Mouse (Mus musculus): ENCODE measurements at regions not wholly inside any gene's neighbourhood (a gene's known extent, or its start where the extent isn't known, plus 50 kb on each side); places are given as distances from the start of the nearest gene placed in this dataset.

- no peak for DNase-seq
Measured at GRCm38 (mm10) chr16:50766055-50766770, 175.3 kb upstream of the Ccdc54 start.

GRCm38 (mm10) chr16:50762096-50762495, 171.1 kb upstream of the Ccdc54 start:
- DNase-seq, result no peak

- no peak for DNase-seq
Measured at GRCm38 (mm10) chr16:50759979-50760378, 169.0 kb upstream of the Ccdc54 start.

DNA sequence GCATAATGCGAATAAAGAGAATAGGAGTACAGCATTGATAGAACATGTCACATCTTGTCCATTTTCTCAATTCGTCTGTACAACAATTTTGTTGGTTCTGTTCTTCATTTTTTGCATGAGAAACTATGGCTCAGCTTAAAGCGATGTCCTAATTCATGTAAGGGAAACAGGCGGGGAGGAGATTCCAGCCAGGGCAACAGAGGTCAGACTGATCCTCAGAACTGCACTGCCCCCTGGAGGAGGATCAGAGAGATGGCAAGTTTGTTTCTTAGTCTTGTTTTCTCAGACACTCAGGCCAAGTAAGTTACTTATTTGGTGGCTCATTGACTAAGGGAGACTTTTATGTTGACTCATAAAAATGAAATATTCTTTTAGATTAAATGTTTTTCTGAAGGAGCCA, 165.7 kb upstream of the Ccdc54 start:
- DNase-seq, result no peak

DNA sequence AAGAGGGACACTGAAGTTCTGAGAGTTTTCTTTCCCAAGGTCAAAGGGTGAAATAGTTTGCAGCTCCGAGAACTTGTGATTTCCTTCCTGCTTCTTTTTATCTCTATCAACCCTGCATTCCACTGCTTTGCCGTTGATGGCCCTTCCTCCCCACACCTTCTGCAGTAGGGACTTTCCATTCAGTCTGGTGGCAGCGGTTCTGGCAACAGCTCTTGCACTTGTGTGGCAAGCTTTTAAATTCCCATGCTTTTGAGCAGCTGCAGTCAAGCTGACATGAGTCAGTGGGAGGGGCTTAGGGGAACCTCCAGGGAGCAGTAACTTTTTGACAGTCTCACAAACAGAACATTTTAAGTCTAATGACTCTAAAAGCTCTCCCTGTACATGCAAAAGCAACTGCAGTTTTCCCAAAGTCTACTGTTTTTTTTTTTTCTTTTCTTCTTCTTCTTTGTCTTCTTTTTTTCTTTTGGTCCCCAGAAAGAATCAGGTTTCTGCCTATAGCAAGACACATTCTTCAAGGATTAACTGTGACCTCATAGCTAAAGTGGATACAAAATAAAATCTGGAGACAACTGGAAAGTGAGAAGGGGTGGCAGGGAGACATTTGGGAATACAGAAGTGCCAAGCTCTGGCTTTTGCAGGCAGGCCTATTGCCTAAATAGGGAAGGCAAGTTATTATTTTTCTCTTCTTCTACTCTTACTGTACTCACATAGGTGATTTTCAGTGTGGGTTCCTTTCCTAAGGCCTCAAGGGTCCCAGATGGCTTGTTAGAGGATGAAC, 162.8 kb upstream of the Ccdc54 start:
- no peak for DNase-seq

DNA sequence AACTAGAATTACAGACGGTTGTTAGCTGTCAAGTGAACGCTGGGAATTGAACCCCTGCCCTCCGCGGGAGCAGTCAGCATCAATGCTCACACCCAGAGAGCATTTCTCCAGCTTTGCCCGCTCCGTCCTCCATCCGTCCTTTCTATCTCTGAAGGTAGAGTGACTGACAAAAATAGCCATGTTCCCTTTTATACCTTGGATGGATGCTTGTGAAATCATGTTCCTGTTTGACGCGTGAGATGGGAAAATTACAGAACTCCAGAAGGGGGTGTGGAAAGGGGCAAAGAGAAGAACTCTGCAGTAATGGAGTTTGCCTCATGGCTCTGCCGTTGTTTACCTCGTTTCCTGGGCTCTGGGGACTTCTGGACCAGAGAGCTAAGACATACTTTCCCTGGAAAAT, 162.1 kb upstream of the Ccdc54 start:
- no peak for DNase-seq

GRCm38 (mm10) chr16:50752277-50752600, 161.3 kb upstream of the Ccdc54 start:
- no peak for DNase-seq

DNA sequence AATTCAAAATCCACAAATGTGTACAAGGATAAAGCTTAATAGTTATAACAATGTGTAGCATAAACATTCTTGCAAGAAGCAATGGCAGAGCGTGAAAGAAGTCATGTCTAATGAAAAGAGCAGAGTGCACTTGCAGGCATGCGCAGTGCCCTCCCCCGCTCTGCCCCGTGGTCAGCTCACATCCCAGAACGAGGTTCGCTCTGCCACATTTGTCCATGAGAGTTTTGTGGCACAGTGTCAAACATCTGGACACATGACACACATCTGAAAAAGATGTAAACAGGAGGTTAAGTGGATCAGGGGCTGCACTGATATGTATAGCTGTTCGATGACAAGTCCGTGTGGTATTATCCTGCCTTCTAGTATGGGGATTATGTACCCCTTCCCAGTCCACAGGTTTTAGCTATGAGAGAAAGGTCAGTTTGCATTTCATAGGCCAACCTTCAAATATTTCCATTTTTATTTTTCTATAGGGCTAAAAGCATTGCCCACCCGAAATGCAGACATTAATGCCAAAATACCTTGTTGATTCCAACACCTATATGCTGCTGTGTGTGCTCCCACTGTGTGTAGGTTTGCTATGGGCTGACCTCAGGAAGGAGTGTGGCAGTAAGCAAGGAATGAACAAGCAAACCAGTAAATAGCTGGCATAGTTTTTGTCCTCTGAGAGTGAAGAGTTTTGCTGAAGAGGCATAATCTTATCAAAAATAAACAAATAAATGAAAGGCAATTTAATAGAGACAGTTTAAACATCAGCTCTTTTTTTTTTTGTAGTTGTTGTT, 160.7 kb upstream of the Ccdc54 start:
- DNase-seq, result no peak

- DNase-seq, result no peak
Measured at GRCm38 (mm10) chr16:50747698-50748097, 156.7 kb upstream of the Ccdc54 start.

GRCm38 (mm10) chr16:50745723-50746122, 154.8 kb upstream of the Ccdc54 start:
- no peak for DNase-seq

- peak; percentile 12 for DNase-seq
Measured at GRCm38 (mm10) chr16:50737396-50737843, 146.5 kb upstream of the Ccdc54 start.

DNA sequence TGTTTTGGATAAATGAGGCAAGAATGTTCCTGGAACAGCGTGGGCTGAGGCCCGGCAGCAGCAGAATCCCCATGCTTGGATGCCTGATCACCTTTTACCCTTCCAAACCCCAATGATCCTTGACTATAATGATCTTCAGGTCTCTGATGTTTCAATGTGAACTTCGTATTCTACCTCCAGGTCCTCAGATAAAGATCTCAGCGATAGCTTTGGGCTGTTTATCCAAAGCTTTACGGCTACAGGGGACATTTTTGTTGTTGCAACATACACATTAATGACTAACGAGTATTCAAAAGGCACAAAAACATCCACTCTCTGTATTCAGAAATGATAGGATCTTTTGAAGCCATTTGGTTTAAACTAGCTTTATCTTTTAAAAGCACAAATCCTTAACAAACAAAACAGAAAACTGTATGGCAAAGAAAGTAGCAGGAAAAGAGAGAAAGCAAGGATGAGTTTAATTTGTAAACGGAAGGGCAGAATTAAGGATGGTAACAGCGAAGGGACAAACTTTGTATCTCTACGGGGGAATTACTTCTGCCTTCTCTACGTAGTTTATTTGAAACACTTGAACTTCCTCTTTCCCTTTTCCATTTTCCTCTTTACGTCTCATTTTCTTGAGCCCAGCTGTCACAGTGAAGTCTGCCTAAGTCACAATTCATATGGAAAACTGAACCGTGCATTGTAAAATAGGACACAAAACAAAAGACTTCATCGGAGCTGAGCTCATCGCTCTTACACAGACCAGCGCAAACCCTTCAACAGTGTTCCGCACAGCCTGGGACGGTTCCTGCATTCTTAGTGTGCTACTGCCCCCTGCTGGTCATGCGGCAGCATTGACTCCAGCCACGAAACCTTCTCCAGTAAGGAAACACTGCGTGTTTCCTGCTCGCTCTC, 145.4 kb upstream of the Ccdc54 start:
- DNase-seq, result peak; percentile 78

GRCm38 (mm10) chr16:50733359-50733758, 142.4 kb upstream of the Ccdc54 start:
- no peak for DNase-seq

- DNase-seq, result peak; percentile 76
Measured at GRCm38 (mm10) chr16:50732082-50733006, 141.4 kb upstream of the Ccdc54 start.

GRCm38 (mm10) chr16:50729341-50729740, 138.4 kb upstream of the Ccdc54 start:
- DNase-seq, result no peak

GRCm38 (mm10) chr16:50723144-50723543, 132.2 kb upstream of the Ccdc54 start:
- no peak for DNase-seq

DNA sequence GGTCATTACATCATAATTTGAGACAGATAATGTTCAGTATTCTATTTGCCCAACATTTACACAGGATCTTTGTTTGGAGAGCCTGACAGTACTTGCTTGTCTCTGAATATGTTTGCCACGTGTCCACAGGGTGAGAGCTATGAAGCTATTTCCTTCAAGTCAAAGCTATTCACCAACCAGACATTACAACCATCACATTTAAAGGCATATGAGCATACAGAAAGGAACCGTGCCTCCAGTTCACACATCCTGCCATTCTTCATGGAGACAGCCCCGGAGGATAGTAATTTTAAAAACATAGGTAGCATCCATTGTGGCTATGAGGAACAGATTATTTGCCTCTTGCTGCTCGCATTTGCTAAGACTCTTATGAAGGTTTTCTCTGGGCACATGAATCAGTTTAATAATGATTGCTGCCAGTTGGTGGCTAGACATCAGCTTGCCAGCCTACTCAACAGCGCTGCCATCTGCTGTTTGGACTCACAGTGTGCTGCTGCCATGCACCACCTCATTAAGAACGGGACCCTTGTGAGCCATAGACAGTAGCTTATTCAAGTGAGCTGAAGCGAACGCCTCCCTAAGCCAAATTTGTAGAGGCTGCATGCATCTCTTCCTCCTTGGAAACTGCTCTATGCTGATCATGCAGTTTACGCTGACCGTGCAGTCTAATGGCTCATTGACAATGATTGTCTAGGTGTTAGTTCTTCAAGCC, 126.5 kb upstream of the Ccdc54 start:
- peak; percentile 47 for DNase-seq

DNA sequence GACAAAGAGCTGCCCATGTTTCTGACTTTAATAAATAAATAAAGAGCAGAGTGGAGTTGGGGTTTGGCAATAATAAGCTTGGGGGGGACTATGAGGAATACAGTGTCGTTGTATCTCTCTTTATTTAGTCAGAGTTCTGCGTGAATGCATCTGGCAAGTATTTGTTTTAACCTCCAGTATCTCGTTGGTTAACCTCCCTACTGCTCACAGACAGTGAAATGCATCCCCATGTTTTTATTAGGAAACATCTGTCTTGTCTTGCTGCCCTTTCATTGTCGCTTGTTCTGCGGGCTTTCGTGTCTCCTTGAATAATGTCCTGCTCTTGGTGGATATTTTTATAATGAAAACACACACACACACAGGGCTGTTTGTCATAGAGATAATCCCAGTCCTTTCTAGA, 118.8 kb upstream of the Ccdc54 start:
- no peak for DNase-seq

GRCm38 (mm10) chr16:50707906-50708305, 117.0 kb upstream of the Ccdc54 start:
- no peak for DNase-seq

DNA sequence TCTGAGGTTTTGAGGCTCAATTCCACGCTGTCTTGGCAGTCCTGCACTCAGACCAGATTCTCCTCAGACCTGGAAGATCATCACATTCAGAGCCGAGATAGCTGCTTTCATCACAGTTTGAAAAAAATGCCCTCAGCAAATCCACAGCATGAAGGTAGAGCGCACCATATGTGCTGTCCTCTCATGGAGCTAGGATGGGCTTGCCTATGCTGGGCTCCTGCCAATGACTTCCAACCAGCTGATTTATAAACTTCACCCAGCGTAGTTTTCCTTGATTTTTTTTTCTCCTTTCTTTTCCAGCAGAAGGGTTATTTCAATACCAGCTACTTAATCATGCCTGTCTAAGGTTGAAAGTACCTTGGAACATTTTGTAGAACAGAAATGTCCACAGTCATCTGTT, 115.0 kb upstream of the Ccdc54 start:
- no peak for DNase-seq
